Mouse (Mus musculus): ENCODE data around the gene Wdr73.

- TF ChIP-seq CTCF (IDR thresholded peaks at IDR 0.05; ENCODE audit: extremely low read depth, insufficient read depth, low read length): no peak
- TF ChIP-seq POLR2A (IDR thresholded peaks at IDR 0.05; ENCODE audit: extremely low read depth, insufficient read depth, low read length): no peak
Measured at GRCm38 (mm10) chr7:80866514-80867147, 34.4 kb downstream of the Wdr73 start.

All from cortical plate, adult 2 months (tissue).